Mouse (Mus musculus): Measurements from ENCODE around the gene Gpx3. TPM values are rescaled to one million over a fixed set of nuclear protein-coding genes. Genes with fewer than 3 reads are reported as not detected.
"Not testable (repeated sequence)": the region's sequence is repeated elsewhere in the genome, so short reads cannot be mapped to it uniquely, and the experiment has no call there.

The Gpx3 gene
- polyA plus RNA-seq, 1 experiment from 2014 or later: 52.0 TPM

GRCm38 (mm10) chr11:54940056-54940455 is 37.8 kb downstream of the Gpx3 start:
- no peak overlapping the region for H3K4me3 ChIP-seq
- peaks cover 14% of the 10 kb centered on the region for H3K36me3 ChIP-seq
- 88% methylated on average over 7 of the region's 7 CpGs for WGBS
- H3K4me1 ChIP-seq: no peaks in the 10 kb centered on the region
- no peaks in the 10 kb centered on the region for H3K27me3 ChIP-seq (ENCODE audit: low read depth, poor library complexity, severe bottlenecking)
- H3K27ac ChIP-seq: no peak overlapping the region
- no peak for DNase-seq (ENCODE audit: low spot score)
- no peaks in the 10 kb centered on the region for H3K9me3 ChIP-seq (replicated peaks)

- no peaks in the 10 kb centered on the region for H3K27me3 ChIP-seq (ENCODE audit: low read depth, poor library complexity, severe bottlenecking)
- no peak for DNase-seq (ENCODE audit: low spot score)
- no peaks in the 10 kb centered on the region for H3K36me3 ChIP-seq
- no peak overlapping the region for H3K4me3 ChIP-seq
- WGBS: 85% methylated on average over 3 of the region's 3 CpGs
- H3K9me3 ChIP-seq (replicated peaks): no peaks in the 10 kb centered on the region
- H3K4me1 ChIP-seq: no peaks in the 10 kb centered on the region
- H3K27ac ChIP-seq: no peak overlapping the region
Observed at GRCm38 (mm10) chr11:54944702-54945101, 42.4 kb downstream of the Gpx3 start.

GRCm38 (mm10) chr11:54949717-54950116 is 47.5 kb downstream of the Gpx3 start:
- 90% methylated on average over 1 of the region's 1 CpGs for WGBS

GRCm38 (mm10) chr11:54950684-54951083 is 48.4 kb downstream of the Gpx3 start:
- 86% methylated on average over 6 of the region's 6 CpGs for WGBS
- H3K4me3 ChIP-seq: no peak overlapping the region
- DNase-seq (ENCODE audit: low spot score): no peak
- no peaks in the 10 kb centered on the region for H3K36me3 ChIP-seq
- H3K27me3 ChIP-seq (ENCODE audit: low read depth, poor library complexity, severe bottlenecking): no peaks in the 10 kb centered on the region
- no peaks in the 10 kb centered on the region for H3K9me3 ChIP-seq (replicated peaks)
- H3K27ac ChIP-seq: no peak overlapping the region
- peaks cover 6% of the 10 kb centered on the region for H3K4me1 ChIP-seq

More at GRCm38 (mm10) chr11:54949717-54950116, 47.5 kb downstream of the Gpx3 start:
- Histone ChIP-seq H3K4me3 (no peak overlapping the region), H3K4me1 (peaks cover 6% of the 10 kb centered on the region), H3K27me3 (ENCODE audit: low read depth, poor library complexity, severe bottlenecking) (no peaks in the 10 kb centered on the region), H3K9me3 (replicated peaks) (no peaks in the 10 kb centered on the region), H3K36me3 (no peaks in the 10 kb centered on the region), H3K27ac (no peak overlapping the region)
- no peak for DNase-seq (ENCODE audit: low spot score)

GRCm38 (mm10) chr11:54952651-54953050 is 50.4 kb downstream of the Gpx3 start:
- H3K36me3 ChIP-seq: no peaks in the 10 kb centered on the region
- no peak for DNase-seq (ENCODE audit: low spot score)
- H3K27ac ChIP-seq: no peak overlapping the region
- peaks cover 6% of the 10 kb centered on the region for H3K4me1 ChIP-seq
- no peaks in the 10 kb centered on the region for H3K27me3 ChIP-seq (ENCODE audit: low read depth, poor library complexity, severe bottlenecking)
- WGBS: 79% methylated on average over 6 of the region's 6 CpGs
- H3K9me3 ChIP-seq (replicated peaks): no peaks in the 10 kb centered on the region
- no peak overlapping the region for H3K4me3 ChIP-seq

GRCm38 (mm10) chr11:54953993-54954446 is 51.8 kb downstream of the Gpx3 start:
- H3K36me3 ChIP-seq: no peaks in the 10 kb centered on the region
- no peak for DNase-seq (ENCODE audit: low spot score)
- 57% methylated on average over 9 of the region's 9 CpGs for WGBS
- H3K27ac ChIP-seq: 0 out of 2 replicates have a peak overlapping the region, but pooled peaks have one; percentile 9
- H3K4me1 ChIP-seq: peaks cover 12% of the 10 kb centered on the region
- H3K27me3 ChIP-seq (ENCODE audit: low read depth, poor library complexity, severe bottlenecking): no peaks in the 10 kb centered on the region
- H3K4me3 ChIP-seq: no peak overlapping the region
- H3K9me3 ChIP-seq (replicated peaks): no peaks in the 10 kb centered on the region

GRCm38 (mm10) chr11:54954716-54955115 is 52.5 kb downstream of the Gpx3 start:
- no peaks in the 10 kb centered on the region for H3K36me3 ChIP-seq
- no peak overlapping the region for H3K27ac ChIP-seq
- 88% methylated on average over 8 of the region's 8 CpGs for WGBS
- peaks cover 12% of the 10 kb centered on the region for H3K4me1 ChIP-seq
- no peak for DNase-seq (ENCODE audit: low spot score)
- H3K27me3 ChIP-seq (ENCODE audit: low read depth, poor library complexity, severe bottlenecking): no peaks in the 10 kb centered on the region
- H3K9me3 ChIP-seq (replicated peaks): no peaks in the 10 kb centered on the region
- no peak overlapping the region for H3K4me3 ChIP-seq

GRCm38 (mm10) chr11:54955400-54955734 is 53.1 kb downstream of the Gpx3 start:
- peaks cover 12% of the 10 kb centered on the region for H3K4me1 ChIP-seq
- not testable (repeated sequence) for H3K27me3 ChIP-seq (ENCODE audit: low read depth, poor library complexity, severe bottlenecking); H3K36me3 ChIP-seq; H3K9me3 ChIP-seq (replicated peaks); DNase-seq (ENCODE audit: low spot score)
- peak overlapping the region; percentile 94 for H3K27ac ChIP-seq
- WGBS: 45% methylated on average over 10 of the region's 10 CpGs
- peak overlapping the region; percentile 87 for H3K4me3 ChIP-seq

GRCm38 (mm10) chr11:54955735-54956480 is 53.7 kb downstream of the Gpx3 start:
- DNase-seq (ENCODE audit: low spot score): peak; percentile 97
- peak overlapping the region; percentile 94 for H3K27ac ChIP-seq
- peak overlapping the region; percentile 87 for H3K4me3 ChIP-seq
- H3K27me3 ChIP-seq (ENCODE audit: low read depth, poor library complexity, severe bottlenecking): no peaks in the 10 kb centered on the region
- no peaks in the 10 kb centered on the region for H3K9me3 ChIP-seq (replicated peaks)
- H3K36me3 ChIP-seq: no peaks in the 10 kb centered on the region
- peaks cover 12% of the 10 kb centered on the region for H3K4me1 ChIP-seq
- WGBS: 1% methylated on average over 59 of the region's 59 CpGs

- no peaks in the 10 kb centered on the region for H3K27me3 ChIP-seq (ENCODE audit: low read depth, poor library complexity, severe bottlenecking)
- no peaks in the 10 kb centered on the region for H3K9me3 ChIP-seq (replicated peaks)
- 66% methylated on average over 7 of the region's 7 CpGs for WGBS
- H3K4me1 ChIP-seq: peaks cover 12% of the 10 kb centered on the region
- no peaks in the 10 kb centered on the region for H3K36me3 ChIP-seq
- no peak overlapping the region for H3K27ac ChIP-seq
- DNase-seq (ENCODE audit: low spot score): no peak
- no peak overlapping the region for H3K4me3 ChIP-seq
Observed at GRCm38 (mm10) chr11:54956912-54957311, 54.7 kb downstream of the Gpx3 start.

GRCm38 (mm10) chr11:54957708-54958107 is 55.5 kb downstream of the Gpx3 start:
- not testable (repeated sequence) for H3K4me3 ChIP-seq; H3K36me3 ChIP-seq; H3K27me3 ChIP-seq (ENCODE audit: low read depth, poor library complexity, severe bottlenecking); DNase-seq (ENCODE audit: low spot score); H3K9me3 ChIP-seq (replicated peaks); H3K27ac ChIP-seq
- WGBS: 94% methylated on average over 3 of the region's 3 CpGs
- H3K4me1 ChIP-seq: peaks cover 14% of the 10 kb centered on the region

GRCm38 (mm10) chr11:54958571-54959073 is 56.4 kb downstream of the Gpx3 start:
- Histone ChIP-seq H3K27me3 (ENCODE audit: low read depth, poor library complexity, severe bottlenecking) (no peaks in the 10 kb centered on the region), H3K4me1 (peaks cover 18% of the 10 kb centered on the region), H3K36me3 (no peaks in the 10 kb centered on the region), H3K4me3 (no peak overlapping the region), H3K27ac (no peak overlapping the region), H3K9me3 (replicated peaks) (no peaks in the 10 kb centered on the region)
- no peak for DNase-seq (ENCODE audit: low spot score)
- 62% methylated on average over 3 of the region's 3 CpGs for WGBS
